Mouse (Mus musculus) cerebellum, postnatal 25 days (tissue): ENCODE measurements around the gene Nfe2l3.
"Not testable (repeated sequence)": the region's sequence is repeated elsewhere in the genome, so short reads cannot be mapped to it uniquely, and the experiment has no call there.

Experiments used
- DNase-seq, 2 experiments: peaks; one replicate each; pipeline ENCODE4 v3.0.0; 2021; ENCODE audit warnings: mixed read lengths in 2 of 2

The Nfe2l3 gene

DNA sequence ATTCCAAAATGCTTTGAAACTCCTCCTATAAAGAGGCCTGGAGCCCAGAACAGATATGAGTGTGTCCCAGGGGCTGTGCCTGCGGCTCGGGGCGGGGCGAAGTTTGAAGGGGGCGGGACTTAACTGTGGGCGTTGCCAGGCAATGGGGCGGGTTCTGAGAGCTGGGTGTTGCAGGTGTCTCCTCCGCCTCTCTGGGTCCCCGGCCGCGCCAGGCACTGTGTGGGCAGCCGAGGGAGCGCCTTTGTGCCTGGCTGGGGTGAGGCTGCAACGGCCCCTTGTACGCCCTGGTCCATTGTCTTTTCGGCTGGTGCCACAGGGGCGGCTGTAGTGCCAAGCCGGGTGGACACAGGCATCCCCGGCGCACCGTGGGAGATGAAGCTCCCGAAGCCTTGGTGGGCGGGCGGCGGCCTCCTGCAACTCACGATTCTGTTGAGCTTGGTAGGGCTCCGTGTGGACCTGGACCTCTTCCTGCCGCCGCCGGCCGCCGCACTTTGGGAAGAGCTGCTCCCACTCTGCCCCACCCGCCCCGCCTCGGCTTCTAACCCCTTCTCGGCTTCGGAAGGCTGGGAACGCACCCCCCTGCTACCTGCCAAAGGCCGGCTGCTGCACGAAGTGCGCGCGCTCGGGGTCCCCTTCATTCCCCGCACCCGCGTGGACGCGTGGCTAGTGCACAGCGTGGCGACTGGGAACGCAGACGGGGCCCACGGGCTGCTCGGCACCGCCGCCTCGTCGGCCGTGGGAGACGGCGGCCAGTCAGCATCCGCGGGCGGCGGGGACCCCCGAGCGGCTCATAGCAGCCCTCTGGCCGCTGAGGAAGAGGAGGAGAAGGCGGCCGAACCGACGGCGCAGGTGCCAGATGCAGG, at the start of gene Nfe2l3:
Nfe2l3 (plus strand) TSS at position 136 of the 863 bp plus-strand sequence.
- DNase-seq, result peak; percentile 34 to 61

DNA sequence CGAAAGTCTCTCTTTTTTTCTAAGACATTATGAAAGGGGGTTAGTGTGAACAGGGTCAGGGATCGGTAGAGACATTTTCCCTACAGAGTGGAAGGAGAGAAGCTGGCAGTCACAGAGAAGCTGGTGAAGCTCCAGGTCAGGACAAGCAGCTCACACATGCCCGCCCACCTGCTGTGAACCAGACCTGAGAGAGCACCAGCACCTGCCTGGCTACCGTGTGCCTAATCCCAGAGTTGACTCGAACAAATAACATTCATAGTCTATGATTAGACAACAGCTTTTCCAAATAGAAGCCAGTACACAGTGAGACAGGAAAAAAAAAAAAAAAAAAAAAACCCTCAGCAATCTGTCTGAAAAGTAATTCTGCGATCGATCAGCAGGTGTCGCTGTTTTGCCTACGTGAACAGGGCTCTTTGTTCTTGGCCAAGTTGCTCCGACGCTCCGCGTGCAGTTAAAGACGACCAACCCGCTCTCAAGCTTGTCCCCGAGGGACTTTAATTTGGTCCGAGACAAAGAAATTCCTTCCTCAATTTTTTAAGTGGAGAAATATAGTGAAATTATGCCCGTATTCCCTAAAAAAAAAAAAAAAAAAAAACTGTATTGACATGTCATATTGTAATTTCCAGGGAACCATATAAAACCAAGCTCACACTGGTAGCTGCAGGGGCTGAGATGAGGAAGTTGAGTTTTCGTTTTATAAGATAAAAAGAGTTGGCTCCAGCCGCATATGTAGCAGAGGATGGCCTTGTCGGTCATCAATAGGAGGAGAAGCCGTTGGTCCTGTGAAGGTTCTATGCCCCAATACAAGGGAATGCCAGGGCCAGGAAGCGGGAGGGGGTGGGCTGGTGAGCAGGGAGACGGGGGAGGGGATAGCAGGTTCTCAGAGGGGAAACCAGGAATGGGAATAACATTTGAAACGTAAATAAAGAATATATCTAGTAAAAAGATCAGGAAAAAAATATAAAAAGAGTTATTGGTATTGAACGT, 48.4 kb upstream of the Nfe2l3 start:
- DNase-seq, result peak; percentile 84 to 93

DNA sequence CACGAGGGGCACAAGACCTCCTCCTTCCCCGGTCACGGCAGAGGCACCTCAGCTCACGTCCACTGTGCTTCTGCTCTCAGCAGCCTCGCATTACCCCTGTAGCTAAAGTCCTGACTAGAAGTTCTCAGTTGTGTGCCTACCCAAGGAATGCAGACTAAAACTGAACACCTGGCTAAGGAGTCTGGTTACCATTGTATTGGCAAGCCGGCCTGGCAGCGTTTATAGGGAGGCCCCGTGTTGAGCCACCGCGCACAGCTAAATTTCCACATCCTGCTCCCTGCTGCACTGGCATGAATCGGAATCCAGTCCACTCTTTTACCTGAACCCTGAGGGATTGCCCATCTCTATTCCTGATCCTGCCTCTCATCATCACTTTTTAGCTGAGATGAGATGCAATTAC, 42.0 kb upstream of the Nfe2l3 start:
- DNase-seq, result no peak

DNA sequence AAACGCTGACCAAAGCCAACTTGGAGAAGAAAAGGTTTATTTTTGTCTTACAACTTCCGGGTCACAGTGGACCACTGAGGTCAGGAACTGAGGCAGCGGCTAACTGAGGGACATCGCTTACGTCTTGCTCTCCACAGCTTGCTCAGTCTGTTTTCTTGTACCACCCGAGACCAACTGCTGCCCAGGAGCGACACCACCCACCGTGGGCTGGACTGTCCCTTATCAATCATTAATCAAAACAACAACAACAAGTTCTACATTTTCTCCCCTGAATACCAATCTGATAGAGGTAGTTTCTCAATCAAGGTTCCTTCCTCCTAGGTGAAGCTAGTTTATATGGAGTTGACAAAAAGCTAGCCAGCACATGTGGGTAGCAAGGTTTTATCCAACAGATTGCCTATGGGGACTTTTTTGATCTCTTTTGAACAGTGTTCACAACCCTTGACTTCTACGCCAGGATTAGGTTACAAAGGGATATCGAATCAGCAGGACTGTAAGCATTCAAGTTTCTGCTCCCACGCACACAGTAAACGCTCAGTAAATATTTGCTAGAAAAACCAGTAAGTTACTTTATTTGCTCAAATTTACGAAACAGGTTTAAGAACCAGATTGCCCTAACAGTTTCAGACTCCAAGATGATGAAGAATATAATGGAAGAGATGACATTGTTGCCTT, 40.5 kb upstream of the Nfe2l3 start:
- no peak for DNase-seq

DNA sequence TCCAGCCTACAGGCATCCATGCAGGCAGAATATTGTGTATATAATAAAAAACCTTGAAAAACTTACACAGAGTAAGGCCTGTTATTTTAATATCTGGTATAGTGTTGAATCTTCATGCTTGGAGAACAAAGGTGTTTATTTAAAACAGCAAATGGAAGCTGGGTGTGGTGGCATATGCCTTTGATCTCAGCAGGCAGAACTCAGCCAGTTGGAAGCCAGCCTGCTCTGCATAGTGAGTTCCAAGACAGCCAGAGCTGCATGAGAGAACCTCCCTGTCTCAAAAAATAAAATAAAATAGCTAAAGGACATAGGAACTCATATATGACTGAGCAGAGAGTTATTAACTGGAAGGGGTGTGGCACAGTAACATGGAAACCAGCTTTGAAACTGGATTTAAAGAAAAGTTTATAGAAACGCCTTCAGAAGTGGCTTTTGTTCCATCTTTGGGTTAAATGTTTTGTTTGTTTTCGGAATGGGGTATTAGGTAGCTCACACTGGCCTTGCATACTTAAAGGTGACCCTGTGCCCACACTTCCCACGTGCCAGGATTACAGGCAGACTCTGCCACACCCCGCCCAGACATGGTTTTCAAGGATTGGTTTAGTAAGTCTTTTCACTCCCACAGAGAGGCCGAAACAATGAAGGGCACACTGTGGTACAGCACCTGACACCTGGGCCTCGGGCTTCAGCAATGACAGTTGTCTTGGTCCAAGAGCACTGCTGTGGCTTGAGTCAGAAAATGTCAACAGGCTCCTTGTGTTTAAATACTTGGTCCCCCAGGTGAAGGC, 38.9 kb upstream of the Nfe2l3 start:
- peak; percentile 27 to 57 for DNase-seq

DNA sequence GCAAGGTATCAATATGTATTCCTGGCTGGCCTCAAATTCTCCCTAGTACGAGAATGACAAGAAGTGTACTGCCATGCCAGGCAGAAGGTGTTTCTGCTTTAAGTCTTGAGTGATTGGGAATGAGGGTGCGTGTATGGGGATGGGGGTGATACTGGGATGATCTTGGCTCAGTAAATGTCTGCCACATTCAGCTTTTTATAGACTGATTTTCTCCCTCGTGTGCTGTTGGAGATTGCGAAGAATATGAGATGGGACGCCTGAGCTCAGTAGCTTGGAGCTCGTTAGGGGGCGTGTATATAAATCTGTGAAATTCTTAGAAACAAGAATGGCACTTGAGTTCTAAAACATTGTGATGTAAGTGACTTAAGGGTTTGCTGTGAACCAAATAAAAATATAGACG, 38.1 kb upstream of the Nfe2l3 start:
- DNase-seq, result not testable (repeated sequence)

DNA sequence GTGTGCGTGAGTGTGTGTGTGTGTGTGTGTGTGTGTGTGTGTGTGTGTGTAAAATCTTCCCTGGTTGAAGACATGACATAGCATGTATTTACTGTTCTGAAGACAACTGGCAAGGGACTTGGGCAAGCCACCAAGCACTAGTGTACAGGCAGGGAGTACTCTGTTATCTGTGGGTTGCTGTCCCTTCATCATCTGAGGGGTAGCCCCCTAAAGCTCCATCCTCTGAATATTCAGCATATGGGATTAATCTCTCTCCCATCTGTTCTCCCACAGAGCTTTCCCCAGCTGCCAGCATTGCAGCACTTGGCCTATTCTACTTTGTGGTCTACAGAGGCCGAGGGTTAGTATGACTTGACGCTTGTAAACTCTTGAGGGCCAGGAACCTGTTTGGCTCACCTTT, 37.5 kb upstream of the Nfe2l3 start:
- not testable (repeated sequence) for DNase-seq

DNA sequence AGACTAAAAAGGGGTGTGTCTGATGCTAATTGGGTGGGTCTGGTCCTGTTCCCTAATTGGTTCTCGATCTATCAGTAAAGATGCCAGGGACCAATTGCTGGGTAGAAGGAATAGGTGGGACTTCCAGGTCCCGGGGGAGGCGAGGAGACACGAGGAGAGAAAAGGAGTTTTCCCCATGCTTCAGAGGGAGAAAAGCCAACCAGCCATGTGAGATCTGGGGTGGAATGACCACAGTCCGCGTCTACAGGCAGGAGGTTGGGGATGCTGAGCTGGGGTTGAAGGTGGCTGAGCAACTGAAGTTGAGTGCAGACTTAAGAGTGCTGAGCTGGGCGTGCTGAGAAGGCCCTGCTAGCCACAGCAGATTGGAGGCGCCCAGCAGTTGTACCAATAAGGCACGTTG, 37.0 kb upstream of the Nfe2l3 start:
- no peak for DNase-seq

DNA sequence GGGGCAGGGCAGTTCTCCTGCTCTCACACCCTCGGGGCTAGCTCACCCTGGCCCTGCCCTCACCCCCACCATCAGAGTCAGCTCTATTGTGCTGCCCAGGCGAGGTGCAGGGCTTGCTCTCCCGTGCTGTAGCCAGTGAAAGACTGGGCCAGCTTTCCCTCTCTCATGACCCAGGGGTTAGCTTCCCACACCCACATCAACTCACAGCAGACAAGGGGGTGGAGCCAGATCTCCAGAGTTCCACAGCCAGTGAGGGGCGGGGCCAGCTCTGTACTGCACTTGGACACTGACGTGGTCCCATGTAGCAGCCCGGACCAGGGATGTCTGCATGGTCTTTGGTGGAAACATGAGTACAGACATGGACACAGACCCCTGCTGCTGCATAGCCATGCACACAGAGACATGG, 33.4 kb upstream of the Nfe2l3 start:
- DNase-seq, result no peak

DNA sequence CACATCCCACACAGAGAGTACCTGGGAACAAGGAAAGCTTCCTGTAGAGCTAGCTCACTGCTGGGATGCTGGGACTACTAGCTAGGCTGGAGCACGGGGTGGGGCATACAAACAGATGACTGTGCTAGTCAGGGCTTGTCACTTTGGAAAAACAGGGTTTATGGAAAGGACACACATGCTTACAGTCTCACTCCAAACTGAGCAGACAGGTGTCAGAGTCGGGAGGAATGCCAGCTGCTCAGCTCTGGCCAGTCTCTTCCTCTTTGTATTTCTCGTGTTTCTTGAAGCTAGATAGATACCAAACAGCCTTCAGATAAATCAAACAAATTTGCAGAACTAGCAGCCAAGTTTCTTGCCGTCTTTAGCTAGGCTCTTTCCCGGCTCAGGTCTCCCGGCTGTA, 31.2 kb upstream of the Nfe2l3 start:
- DNase-seq, result peak in 1 of 2 experiments; percentile 50

DNA sequence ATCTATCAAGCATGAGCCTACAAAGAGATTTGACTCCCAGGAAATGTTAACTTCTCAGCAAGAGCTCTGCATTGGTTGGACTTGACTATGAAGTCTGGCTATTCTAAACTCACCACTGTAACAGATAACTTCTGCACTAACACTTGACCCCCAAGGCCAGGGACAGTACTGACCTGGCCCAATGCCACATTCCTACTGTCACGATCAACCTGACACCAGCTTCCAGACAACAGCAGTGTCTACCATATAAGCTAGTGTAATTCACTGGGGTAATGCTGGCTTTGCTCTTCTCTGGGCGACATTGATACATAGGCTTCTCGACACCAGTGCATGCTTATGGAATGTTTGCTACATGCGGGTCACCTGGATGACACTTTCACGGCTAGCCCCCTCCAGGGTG, 28.9 kb upstream of the Nfe2l3 start:
- no peak for DNase-seq

DNA sequence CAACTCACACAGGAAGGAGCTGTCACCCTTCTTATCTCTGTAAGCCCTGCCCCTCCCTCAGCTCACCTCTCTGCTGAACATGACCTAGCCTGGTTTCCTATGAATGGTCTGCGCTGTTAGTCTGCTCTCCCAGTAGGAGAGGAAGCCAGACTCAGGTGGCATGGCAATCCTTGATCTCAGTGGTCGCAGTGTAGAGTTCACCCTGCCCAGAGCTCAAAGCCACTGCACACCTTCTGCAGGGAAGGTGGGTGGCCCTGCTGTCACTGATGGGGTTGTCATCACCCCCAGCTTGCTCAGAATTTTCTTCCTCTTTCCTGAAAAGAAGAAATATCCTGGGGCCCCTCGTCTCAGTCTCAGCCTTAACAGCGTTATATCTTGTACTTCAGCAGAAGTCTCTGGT, 28.0 kb upstream of the Nfe2l3 start:
- DNase-seq, result no peak

DNA sequence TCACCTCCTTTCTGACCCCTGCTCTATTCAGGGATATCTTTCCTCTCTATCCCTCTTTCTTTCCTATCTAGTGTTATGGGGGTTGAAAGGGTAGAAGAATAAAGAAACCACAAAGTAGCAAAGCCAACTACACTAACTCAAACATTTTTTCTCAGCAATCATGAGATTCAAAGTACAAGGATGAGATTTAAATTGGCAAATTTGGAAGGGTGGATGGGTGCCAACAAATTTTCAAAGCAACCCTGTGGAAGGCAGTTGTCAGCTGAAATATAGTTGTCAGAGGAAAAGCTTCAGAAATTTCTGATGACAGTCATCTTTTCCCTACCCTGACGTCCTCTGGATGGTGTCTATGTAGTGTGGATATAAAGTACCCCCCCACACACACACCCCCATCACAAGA, 16.0 kb upstream of the Nfe2l3 start:
- no peak for DNase-seq

DNA sequence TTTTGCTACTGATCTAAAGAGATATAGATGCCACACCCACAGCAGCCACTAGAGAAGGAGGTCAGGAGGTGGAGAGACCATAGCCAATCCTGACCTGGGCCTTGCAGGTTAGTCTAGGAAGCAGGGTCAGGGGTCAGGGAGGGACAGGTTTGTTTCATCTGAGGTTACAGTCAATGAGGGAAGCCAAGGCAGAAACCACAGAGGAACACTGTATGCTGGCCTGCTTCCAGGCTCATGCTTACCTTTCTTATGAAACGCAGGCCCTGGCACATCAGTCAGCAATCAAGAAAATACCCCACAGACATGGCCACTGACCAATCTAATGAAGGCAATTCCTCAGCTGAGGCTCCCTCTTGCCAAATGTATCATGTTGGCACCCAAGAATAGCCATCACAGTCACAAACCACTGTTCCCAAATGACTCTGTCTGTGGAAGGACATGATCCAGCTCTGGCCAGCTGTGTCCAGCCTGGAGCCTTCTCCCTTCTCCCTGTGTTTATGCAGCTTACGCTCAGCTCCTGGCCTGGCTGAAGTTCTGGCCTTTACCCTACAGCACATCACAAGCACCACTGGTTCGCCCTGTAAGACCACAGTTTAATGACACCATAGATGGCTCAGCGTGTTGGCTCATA, 15.0 kb upstream of the Nfe2l3 start:
- no peak for DNase-seq

DNA sequence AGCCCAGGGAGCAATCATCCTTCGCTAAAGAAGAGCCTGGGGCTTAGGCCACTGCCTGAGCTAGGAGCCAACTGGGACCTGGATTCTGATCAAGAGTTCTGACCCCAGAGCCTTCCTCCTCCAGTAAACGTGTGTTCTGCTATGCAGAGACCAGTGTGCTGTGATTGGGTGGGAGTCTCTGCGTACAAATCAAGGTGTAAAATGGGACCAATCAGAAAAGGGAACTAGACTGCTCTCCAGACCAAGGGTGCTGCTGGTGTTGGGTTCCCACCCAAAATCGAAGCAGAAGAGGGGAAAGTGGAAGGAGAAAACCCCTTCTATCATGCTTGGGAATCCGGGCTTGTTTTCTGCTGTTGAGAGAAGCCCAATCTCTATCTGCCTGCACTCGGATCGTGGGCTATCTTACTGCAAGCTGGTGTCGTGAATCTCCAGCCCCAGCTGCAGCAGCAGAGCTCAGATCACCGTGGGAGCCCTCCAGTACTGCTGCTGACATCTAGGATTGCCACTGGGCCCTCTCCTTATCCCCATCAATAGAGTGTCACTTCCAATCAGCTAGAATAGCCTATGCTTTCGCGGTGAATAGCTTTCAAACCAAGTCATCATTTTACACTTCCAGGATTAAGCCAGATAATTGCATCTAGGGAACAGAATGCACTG, 8.9 kb upstream of the Nfe2l3 start:
- no peak for DNase-seq

DNA sequence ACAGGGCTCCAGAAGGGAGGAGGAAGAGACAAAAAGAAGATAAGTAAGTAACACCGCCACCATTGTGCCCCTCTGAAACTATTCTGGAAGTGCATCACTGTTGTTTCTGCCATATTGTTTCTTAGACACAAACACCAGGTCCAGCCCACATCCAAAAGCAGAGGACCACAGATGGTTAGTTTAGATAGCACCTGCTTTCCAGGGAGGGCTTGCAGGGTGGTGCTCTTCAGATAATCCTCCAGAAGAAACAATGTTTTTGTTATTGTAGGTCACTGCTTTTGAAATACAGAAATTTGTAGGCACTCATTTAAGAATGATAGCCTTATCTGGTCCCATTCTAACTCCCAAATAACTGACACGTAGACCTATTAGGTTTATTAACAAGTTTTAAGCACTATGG, 7.9 kb upstream of the Nfe2l3 start:
- DNase-seq, result no peak

DNA sequence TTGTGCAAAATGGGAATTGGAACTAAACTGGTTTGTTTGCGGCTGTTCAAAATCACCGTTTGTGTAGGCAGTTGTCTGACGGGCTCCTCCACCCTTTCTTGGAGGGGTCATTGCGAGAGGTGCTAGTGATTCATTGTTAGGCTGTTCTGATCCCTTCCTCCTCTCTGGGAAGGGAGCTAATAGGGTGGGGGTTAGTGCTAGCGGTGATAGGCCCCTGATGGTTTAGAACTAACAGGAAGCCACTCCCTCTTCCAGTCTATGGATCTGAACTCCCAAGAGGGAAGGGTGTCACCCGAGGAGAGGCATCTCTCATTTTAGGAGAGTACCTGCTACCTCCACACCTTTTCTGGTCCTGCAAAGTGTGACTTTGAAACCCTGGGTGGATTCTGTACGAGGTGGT, 1.8 kb downstream of the Nfe2l3 start:
- no peak for DNase-seq

DNA sequence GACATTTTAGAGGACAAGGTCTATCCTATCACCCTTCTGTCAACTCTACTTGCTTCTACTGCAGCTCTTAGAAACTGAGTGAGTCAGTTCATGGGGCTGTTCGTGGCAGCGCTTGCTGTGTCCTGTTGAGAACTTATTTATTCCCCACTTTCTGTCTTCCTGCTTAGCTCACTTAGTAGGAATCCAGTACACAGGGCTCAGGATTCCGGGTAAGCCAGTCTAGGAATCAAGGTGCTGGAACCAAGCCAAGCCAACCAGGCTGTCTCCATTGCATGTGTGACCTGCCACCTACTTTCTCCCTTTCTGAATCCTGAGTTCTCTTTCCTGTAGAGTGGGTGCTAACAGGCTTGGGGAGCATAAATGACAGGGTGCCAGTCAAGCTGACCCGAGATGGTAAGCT, 5.2 kb downstream of the Nfe2l3 start:
- DNase-seq, result peak in 1 of 2 experiments; percentile 38

DNA sequence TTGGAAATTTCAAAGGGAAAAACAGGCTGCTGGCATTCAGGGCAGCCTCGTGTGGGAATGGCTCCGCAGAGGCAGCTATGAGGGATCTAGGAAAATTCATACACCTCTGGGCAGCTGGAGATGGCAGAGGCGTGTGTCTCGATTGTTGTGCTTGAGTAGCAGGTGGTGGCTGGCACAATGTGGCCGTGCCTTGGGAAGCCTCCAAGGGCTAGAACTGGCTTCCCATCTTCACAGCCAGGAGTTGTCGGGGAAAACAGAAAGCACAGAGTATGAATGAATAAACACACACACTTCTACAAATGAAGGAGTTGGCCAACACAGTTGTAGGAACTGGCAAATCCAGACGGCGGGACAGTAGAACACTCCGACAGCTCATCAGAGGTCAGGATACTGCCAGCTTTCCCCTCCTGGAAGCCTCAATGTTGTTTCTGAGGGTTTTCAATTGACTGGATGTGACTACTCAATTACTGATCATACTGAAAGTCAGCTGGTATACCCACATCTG, 6.4 kb downstream of the Nfe2l3 start:
- no peak for DNase-seq

DNA sequence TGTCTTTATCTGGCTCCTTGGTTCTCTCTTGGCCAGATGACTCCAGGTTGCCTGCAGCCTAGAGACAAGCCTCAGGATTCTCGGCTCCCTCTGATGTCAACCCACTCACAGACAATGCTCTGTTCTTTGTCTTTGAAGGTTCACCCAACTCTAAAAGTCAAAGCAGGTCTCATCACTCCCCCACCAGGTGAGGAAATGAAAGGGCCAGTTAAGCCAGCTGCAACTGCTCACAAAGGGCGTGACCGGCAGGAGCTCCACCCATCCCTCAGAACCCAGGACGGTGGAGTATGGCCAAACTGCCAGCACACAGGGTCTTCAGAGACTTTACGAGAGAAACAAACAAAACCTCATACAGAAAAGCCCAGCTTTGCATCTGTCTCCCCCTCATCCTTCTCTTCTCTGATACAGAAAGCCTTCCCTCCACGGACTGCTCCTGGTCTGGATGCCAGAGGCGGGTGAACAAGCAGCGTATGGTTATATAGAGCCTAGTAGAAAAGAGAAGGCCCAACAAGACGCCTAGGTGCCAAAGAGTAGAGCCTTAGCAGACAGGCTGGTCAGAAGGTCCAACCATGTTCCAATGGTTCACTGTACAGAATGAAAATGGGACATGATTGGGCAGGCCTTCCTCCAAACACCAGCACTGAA, 9.8 kb downstream of the Nfe2l3 start:
- no peak for DNase-seq
